Mouse (Mus musculus): ENCODE measurements around the gene Dnm3.

DNA sequence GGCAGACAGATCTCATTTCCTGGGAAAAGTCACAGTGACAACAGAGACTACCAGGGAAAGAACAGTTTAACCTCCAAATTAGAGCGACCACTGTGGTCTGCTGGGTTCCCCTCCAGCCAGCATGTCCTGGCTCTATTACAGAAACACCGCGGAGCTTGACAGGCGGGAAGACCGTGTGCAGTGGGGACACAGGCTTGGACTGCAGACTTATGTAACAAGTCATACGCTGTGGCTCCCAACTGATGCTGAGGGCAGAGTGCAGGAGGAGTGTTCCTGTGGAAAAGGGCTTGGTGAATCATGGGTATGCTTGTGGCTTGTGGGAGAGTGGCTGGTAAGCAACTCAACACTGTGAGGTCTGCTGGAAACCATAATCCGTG is 368.4 kb downstream of the Dnm3 start:
- TF ChIP-seq MAFK (IDR thresholded peaks at IDR 0.05; ENCODE audit: borderline replicate concordance, low read depth, low read length) (no peak), EP300 (IDR thresholded peaks at IDR 0.05; ENCODE audit: low read depth in 1 of 2, low read length in 2 of 2) (no peak), ZNF384 (IDR thresholded peaks at IDR 0.05; ENCODE audit: low read depth, low read length) (no peak), E2F4 (IDR thresholded peaks at IDR 0.05; ENCODE audit: borderline replicate concordance, low read depth, low read length) (no peak), ZKSCAN1 (IDR thresholded peaks at IDR 0.05; ENCODE audit: low read depth, low read length) (no peak)
